Mouse (Mus musculus): ENCODE results near the gene Gpm6a. TPM values are rescaled to one million over a fixed set of nuclear protein-coding genes. Genes with fewer than 3 reads are reported as not detected.
"Not testable (repeated sequence)": the region's sequence is repeated elsewhere in the genome, so short reads cannot be mapped to it uniquely, and the experiment has no call there.

Gene Gpm6a
- total RNA-seq, 2 experiments from 2014 or later = 5.1 to 6.9 TPM

DNA sequence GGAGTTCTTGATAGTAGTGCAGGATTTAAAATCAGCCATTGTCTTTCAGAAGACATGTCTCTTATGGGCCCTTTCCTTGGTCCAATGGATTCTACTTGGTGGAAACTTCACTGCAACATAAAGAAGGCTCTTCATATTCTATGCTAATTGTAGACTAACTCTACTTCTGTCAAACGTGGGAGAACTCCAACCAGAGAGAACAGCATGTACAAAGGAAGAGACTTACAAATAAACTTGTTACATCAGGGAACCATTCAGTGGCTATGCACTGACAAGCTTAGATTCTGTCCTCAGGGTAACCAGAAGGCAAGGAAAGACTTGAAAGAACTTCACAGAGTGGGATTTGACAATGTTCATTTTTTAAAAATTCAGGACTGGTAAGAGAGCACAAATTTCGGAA is 48.3 kb downstream of the Gpm6a start:
- DNase-seq (ENCODE audit: low spot score in 2 of 2) = no peak

- DNase-seq (ENCODE audit: low spot score in 2 of 2) = no peak
These were observed 57.6 kb downstream of the Gpm6a start for GRCm38 (mm10) chr8:55012228-55012627.

GRCm38 (mm10) chr8:55017071-55017470 is 62.4 kb downstream of the Gpm6a start:
- DNase-seq (ENCODE audit: low spot score in 2 of 2) = no peak

- DNase-seq (ENCODE audit: low spot score in 2 of 2) = no peak
These were observed 71.4 kb downstream of the Gpm6a start for GRCm38 (mm10) chr8:55025851-55026660.

- DNase-seq (ENCODE audit: low spot score in 2 of 2) = no peak
These were observed 72.0 kb downstream of the Gpm6a start for GRCm38 (mm10) chr8:55026661-55027000.

DNA sequence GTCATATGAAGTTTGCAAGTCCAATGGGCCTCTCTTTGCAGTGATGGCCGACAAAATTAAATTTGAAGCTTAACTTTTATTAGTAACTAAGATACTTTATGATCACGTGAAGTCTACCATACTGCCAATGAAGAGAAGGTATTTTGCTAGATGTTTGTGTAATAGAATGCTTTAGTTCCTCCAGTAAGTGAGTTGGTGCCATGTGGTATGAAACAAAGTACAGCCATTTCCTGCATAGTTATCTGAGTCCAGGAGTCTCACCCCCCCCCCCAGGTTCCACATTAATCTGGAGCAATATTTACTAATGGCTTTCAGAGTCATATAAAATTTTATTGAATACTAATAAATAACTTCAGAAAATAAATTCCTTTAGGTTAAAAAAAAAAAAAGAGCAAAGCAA is 73.7 kb downstream of the Gpm6a start:
- DNase-seq (ENCODE audit: low spot score in 2 of 2) = no peak

DNA sequence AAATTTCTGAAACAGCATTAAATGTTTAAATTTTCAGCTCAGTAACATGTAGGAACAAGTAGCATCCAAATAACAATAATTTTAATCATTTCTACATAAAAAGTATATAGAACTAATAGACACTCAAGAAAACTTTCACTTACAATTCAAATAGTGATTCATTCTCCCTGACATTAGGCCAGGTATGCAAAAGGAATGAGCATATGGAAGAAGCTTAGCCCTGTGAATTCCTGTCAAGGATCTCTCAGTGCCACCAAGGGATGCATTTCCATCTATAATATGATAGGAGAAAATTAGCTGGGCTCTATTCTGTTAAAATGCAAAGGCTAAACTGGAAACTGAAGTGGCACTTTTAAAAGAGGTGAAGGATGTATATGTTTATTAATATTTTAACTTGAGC is 76.5 kb downstream of the Gpm6a start:
- no peak for DNase-seq (ENCODE audit: low spot score in 2 of 2)

GRCm38 (mm10) chr8:55034309-55034708 is 79.7 kb downstream of the Gpm6a start:
- no peak for DNase-seq (ENCODE audit: low spot score in 2 of 2)

DNA sequence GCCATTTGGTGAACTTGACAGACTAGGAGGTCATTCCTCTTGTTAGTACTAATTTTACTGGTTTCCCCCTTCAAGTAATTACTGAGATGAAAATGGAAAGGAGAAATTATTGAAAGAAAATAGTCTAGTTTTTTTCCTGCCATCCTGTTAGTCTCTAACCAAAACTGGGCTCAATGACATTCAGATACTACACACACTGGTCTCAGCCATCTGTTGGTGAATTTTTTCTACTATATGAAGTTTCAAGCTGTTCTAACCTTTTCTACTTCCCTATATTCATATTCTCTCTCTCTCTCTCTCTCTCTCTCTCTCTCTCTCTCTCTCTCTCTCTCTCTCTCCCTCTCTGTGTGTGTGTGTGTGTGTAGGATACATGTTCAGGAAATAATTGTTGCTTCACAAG is 80.8 kb downstream of the Gpm6a start:
- no peak for DNase-seq (ENCODE audit: low spot score in 2 of 2)

GRCm38 (mm10) chr8:55042955-55043354 is 88.3 kb downstream of the Gpm6a start:
- DNase-seq (ENCODE audit: low spot score in 2 of 2) = no peak

- DNase-seq (ENCODE audit: low spot score in 2 of 2) = no peak
These were observed 93.8 kb downstream of the Gpm6a start for GRCm38 (mm10) chr8:55048396-55048795.

- DNase-seq (ENCODE audit: low spot score in 2 of 2) = no peak
These were observed 95.3 kb downstream of the Gpm6a start for GRCm38 (mm10) chr8:55049979-55050378.

DNA sequence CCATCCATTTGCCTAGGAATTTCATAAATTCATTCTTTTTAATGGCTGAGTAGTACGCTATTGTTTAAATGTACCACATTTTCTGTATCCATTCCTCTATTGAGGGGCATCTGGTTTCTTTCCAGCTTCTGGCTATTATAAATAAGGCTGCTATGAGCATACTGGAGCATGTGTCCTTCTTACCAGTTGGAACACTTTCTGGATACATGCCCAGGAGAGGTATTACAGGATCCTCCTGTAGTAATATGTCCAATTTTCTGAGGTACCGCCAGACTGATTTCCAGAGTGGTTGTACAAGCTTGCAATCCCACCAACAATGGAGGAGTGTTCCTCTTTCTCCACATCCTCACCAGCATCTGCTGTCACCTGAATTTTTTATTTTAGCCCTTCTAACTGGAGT is 114.2 kb downstream of the Gpm6a start:
- not testable (repeated sequence) for DNase-seq (ENCODE audit: low spot score in 2 of 2)

- DNase-seq (ENCODE audit: low spot score in 2 of 2) = no peak
These were observed 118.8 kb downstream of the Gpm6a start for GRCm38 (mm10) chr8:55073481-55073880.

DNA sequence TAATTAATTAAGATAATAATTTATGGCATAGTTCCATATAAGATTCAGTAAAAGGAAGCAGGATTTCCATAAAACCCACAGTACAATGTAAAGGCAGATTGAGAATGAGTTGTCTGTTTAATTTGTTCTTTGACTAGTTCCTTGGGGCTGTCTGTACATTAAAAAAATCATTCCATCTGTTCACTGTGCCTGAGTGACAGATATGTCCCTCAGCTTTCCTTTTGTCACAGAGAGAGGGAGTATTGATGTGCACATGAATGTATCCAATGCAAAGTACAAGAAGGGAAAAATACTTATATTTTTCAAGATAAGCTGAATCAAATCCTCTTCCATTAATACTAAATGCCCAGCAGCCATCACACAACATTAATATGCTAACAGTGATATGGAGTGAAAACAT is 147.6 kb downstream of the Gpm6a start:
- no peak for DNase-seq (ENCODE audit: low spot score in 2 of 2)

GRCm38 (mm10) chr8:55103065-55103464 is 148.4 kb downstream of the Gpm6a start:
- no peak for DNase-seq (ENCODE audit: low spot score in 2 of 2)

DNA sequence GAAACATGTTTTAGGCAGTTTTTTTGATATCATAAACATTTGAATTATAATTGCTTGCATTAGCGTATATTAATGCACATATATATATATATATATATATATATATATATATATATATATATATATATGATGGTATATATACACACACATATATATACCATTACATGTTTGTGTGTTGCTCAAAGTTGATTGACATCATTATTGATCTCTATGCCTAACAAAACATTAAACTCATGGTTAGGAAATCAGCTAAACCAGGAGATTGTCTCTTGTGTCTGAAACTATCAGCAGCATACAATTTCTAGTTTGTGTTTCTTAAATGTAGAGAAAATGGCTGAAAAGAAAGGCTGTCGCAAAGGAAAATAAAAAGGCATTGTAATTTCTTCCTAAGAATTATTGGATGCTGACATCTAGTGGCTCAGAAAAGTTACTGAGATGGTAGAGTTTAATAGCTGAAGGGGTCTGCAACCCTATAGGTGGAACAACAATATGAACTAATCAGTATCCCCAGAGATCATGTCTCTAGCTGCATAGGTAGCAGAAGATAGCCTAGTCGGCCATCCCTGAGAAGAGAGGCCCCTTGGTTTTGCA is 149.3 kb downstream of the Gpm6a start:
- no peak for DNase-seq (ENCODE audit: low spot score in 2 of 2)

Other genes with a start within 250 kb of the Gpm6a start
- gene Wdr17, start 67.7 kb upstream of the Gpm6a start, total RNA-seq (2021) = under 1 TPM; 0.33 to 0.96 TPM

All from adrenal gland, adult 18-20 months (tissue).